Mouse (Mus musculus) neural tube, embryonic 13.5 days (tissue): ENCODE measurements around the gene Cacng7. TPM values are rescaled to one million over a fixed set of nuclear protein-coding genes. Genes with fewer than 3 reads are reported as not detected.
"Not testable (repeated sequence)": the region's sequence is repeated elsewhere in the genome, so short reads cannot be mapped to it uniquely, and the experiment has no call there.

Source experiments
- ATAC-seq: fragments of 200-750 bp; cut with Nextera tagmentation; 2 replicates; pipeline ENCODE4 v1.8.0; 2017; ENCODE audit warnings: low read depth, mild to moderate bottlenecking, moderate TSS enrichment, moderate library complexity
- H3K27ac ChIP-seq: fragments of 300-500 bp; sonication (generic); replicated peaks from 2 replicates; pipeline ENCODE4 v1.5.1; 2015; ENCODE audit warnings: moderate library complexity, mild to moderate bottlenecking, inconsistent platforms
- H3K27me3 ChIP-seq: fragments of 300-500 bp; sonication (generic); 2 replicates; pipeline ENCODE4 v1.6.1; 2015; ENCODE audit warnings: mild to moderate bottlenecking, inconsistent platforms
- H3K36me3 ChIP-seq: fragments of 300-500 bp; sonication (generic); 2 replicates; pipeline ENCODE4 v1.6.1; 2015; ENCODE audit warnings: mild to moderate bottlenecking, inconsistent platforms
- H3K4me1 ChIP-seq: fragments of 300-500 bp; sonication (generic); replicated peaks from 2 replicates; pipeline ENCODE4 v1.6.1; 2015; ENCODE audit warnings: inconsistent platforms
- H3K4me2 ChIP-seq: fragments of 300-500 bp; sonication (generic); 2 replicates; pipeline ENCODE4 v1.6.1; 2015; ENCODE audit warnings: inconsistent platforms, mild to moderate bottlenecking, moderate library complexity
- H3K4me3 ChIP-seq: fragments of 300-500 bp; sonication (generic); 2 replicates; pipeline ENCODE4 v1.5.1; 2015; ENCODE audit warnings: mild to moderate bottlenecking, inconsistent platforms
- H3K9ac ChIP-seq: fragments of 300-500 bp; sonication (generic); 2 replicates; pipeline ENCODE4 v1.6.1; 2015; ENCODE audit warnings: moderate library complexity, mild to moderate bottlenecking, inconsistent platforms
- H3K9me3 ChIP-seq: fragments of 300-500 bp; sonication (generic); 2 replicates; pipeline ENCODE4 v1.6.1; 2016; ENCODE audit warnings: inconsistent platforms
- WGBS: fragments of 180-500 bp; shearing (Covaris S2); methylation state at CpG from one replicate; pipeline ENCODE4 v1.1.7; 2015; 5-methylcytosine and 5-hydroxymethylcytosine counted together
- polyA plus RNA-seq: library from polyadenylated mRNA; unstranded; fragments of >200 nt; fragmentation: Nextera tagmentation; extraction: Ambion mirVana; gene quantifications from 2 replicates; pipeline ENCODE4 v1.2.1, GENCODE M21; 2015

Gene Cacng7
- polyA plus RNA-seq, result 4.2 and 4.5 TPM in 2 replicates

DNA sequence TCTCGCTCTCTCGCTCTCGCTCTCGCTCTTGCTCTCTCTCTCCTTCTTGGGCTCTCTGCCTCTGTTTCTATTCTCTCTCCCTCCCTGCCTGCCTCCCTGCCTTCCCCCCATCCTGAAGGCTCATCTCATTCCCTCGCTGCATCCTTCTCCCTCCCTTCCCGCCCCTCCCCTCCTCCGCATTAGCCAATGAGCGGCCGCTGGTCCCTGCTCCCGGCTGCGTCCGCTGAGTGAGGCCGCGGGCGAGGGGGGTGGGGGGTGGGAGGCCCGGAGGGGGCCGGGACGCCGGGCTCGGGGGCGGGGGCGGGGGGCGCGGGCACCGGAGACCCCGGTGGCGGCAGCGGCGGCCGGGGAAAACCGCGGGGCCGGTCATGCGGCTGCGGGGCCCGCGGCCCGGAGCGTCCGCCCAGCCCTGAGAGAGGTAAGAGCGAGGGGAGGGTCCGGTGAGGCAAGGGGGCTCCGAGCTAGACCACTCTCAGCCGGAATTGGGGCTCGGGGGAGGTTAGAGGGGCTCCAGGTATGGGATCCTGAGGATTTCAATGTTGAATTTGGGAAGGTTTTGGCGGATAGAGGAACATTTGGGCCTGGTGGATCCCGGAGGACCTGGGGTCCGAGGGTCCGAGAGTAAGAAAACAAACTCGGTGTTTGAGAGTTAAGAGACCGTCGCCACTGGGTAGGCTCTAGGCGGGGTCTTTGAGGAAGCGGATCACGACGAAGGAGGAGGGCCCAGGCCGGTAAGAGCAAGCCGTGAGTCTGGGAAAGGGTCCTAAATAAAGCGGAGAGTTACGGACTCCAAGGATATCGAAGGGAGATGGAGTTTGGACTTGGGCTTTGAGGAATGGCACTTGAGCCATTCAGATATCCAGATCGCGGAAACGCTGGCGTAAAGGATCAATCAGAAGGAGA, at the start of gene Cacng7:
Gene Cacng7 (plus strand): TSS at position 337 of the 903 bp plus-strand sequence.
- H3K9me3 ChIP-seq, result no peaks in the 10 kb centered on the region
- peaks cover 20% of the 10 kb centered on the region for H3K4me1 ChIP-seq
- peak within 1 kb of the TSS; percentile 79 for H3K4me3 ChIP-seq
- under 1% methylated on average over 62 of the region's 65 CpGs for WGBS
- peak within 1 kb of the TSS; percentile 89 for H3K9ac ChIP-seq
- peak within 1 kb of the TSS; percentile 85 for H3K27ac ChIP-seq
- peaks cover 13% of the 10 kb centered on the region for H3K27me3 ChIP-seq
- H3K4me2 ChIP-seq, result peak within 1 kb of the TSS; percentile 84
- H3K36me3 ChIP-seq, result no peaks in the 10 kb centered on the region
- ATAC-seq, result peak; percentile 84

DNA sequence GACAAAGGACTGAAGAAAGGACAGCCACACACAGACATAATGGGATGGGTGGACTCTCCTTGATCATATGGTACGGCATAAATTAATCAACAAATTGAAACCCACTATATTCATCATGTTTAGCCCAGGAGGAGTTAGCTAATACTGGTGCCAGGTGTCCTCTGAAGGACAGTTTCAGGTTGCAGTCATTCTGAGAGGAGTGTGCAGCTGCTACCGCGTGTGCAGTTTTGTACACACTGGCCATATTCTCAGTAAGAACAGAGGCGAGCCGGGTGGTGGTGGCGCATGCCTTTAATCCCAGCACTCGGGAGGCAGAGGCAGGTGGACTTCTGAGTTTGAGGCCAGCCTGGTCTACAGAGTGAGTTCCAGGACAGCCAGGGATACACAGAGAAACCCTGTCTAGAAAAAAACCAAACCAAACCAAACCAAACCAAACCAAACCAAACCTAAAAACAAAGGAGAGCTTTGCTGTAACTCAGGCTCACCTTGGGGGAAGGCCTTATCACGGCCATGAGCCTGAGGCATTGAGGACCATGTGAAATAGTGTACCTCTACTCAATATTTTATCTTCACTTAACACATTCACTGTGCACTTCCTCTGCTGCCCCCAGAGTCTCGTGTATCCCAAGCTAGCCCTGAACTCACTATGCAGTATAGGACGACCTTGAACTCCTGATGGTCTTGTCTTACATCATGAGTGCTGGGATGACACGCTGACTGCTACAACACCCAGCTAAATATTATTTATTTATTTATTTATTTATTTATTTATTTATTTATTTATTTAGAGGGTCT, 49.5 kb upstream of the Cacng7 start:
- Histone ChIP-seq H3K27ac (no peak overlapping the region), H3K9me3 (no peaks in the 10 kb centered on the region), H3K36me3 (no peaks in the 10 kb centered on the region), H3K4me2 (no peak overlapping the region), H3K4me3 (no peak overlapping the region), H3K9ac (no peak overlapping the region), H3K27me3 (no peaks in the 10 kb centered on the region), H3K4me1 (no peaks in the 10 kb centered on the region)
- 87% methylated on average over 11 of the region's 11 CpGs for WGBS
- ATAC-seq, result no peak

DNA sequence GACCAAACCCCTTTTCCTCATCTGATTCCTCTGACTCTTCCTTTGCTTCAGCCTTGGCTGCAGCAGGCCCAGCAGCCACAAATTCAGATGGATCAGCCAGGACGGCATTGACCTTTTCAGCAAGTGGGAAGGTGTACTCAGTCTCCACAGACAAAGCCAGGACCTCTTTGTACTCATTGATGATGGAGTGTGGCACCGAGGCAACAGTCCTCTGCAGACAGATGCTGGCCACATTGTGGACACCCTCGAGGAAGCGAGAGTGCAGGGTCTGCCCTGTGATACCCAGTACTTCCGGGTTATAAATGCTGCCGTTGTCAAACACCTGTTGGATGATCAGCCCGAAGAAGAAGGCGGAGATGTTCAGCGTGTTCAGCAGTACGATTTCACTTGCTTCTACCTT, 48.2 kb upstream of the Cacng7 start:
- H3K36me3 ChIP-seq, result no peaks in the 10 kb centered on the region
- ATAC-seq, result no peak
- H3K4me3 ChIP-seq, result no peak overlapping the region
- H3K27me3 ChIP-seq, result no peaks in the 10 kb centered on the region
- no peak overlapping the region for H3K27ac ChIP-seq
- no peak overlapping the region for H3K9ac ChIP-seq
- no peaks in the 10 kb centered on the region for H3K9me3 ChIP-seq
- H3K4me2 ChIP-seq, result no peak overlapping the region
- H3K4me1 ChIP-seq, result peaks cover 3% of the 10 kb centered on the region; the same call in 1 of the 2 replicates
- WGBS, result 82% methylated on average over 10 of the region's 10 CpGs

DNA sequence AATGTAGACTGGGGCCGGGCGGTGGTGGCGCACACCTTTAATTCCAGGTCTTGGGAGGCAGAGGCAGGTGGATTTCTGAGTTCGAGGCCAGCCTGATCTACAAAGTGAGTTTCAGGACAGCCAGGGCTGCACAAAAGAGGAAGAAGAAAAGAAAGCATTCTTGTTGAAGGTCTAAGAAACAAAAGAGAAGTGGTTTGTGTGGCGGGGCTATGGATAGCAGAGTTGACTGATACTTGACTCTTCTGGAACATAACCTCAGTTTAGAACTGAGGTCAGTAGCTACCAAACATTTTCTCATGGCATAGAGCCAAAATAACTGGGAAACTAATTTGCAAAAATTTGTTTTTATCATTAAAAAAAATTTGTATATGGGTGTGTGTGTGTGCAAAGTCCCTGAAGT, 46.7 kb upstream of the Cacng7 start:
- Histone ChIP-seq H3K9ac (no peak overlapping the region), H3K4me1 (peaks cover 17% of the 10 kb centered on the region), H3K27me3 (no peaks in the 10 kb centered on the region), H3K27ac (no peak overlapping the region), H3K4me3 (no peak overlapping the region), H3K9me3 (no peaks in the 10 kb centered on the region), H3K36me3 (no peaks in the 10 kb centered on the region), H3K4me2 (no peak overlapping the region)
- 91% methylated on average over 5 of the region's 5 CpGs for WGBS
- no peak for ATAC-seq

DNA sequence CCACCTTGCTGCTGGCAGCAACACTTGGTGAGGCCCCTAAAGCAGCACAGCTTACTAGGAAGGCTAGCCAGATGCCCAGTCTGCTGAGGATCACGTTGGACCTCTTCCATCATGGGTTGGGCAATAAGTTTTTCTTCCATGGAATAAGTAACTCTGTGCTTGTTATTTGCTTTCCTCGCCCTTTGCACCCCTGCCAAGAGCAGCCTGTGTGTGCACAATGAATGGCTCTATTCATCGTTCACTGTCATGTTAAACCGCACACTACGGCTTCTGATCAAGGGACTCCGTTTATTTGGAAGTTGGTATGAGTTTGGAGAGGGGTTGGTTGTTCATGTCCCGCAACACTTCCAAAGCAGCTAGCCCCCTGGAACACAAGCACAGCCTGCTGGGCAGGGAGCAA, 45.6 kb upstream of the Cacng7 start:
- Histone ChIP-seq H3K4me2 (no peak overlapping the region), H3K27ac (no peak overlapping the region), H3K4me1 (peaks cover 28% of the 10 kb centered on the region), H3K9ac (no peak overlapping the region), H3K4me3 (no peak overlapping the region), H3K9me3 (no peaks in the 10 kb centered on the region), H3K27me3 (no peaks in the 10 kb centered on the region), H3K36me3 (no peaks in the 10 kb centered on the region)
- WGBS, result 65% methylated on average over 7 of the region's 7 CpGs
- ATAC-seq, result no peak

DNA sequence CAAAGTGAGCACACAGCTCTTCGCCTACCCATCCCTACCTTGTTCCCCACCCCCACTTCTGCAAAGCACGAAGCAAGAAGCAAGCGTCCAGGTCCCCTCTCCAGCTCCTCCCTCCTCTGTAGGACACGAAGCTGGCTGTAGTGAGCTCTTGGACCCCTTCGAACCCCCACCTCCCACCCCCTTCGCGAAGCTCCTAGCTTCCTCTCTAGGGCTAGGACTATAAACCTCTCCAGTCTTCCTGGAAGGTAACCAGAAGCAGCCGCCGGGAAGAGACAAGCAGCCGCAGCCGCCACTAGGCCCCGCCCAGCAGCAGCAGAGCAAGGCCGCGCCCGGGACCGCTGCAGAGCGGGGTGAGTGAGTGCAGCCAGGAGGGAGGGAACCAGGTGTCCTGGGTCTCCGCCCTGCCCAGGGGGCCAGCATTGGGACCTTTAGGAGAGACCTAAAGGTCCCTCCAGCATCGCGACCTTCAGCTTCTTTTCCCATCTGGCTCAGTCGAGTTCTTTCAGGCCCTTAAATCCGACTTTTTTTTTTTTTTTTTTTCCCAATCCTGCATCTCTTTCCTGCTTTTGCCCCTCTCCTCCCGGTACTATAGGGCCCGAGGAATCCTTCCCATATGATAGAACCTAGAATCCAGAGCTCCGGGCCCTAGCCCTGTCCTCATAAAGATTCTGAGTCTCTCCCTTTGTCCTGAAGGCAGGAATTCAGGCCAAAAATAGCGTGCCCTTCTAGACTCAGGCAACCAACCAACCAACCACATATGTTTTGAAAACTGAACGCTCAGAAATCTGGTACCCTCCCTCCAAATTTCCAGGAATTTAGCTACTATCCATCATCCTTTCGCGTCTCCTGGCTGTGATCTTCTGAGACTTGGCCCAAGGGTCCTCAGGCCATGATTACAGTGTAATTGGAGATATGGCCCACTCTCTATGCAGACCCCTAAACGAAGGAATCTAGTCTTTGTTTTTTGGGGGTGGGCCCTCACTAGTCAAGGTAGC, 43.5 kb upstream of the Cacng7 start, which contains the start of the genes Myadm and Prkcg:
Gene Myadm (plus strand): TSS at position 105 of the 995 bp plus-strand sequence.
Gene Prkcg (plus strand): TSS at position 204 of the 995 bp plus-strand sequence.
- Histone ChIP-seq H3K4me2 (peak within 1 kb of the TSS; percentile 72), H3K27me3 (no peaks in the 10 kb centered on the region), H3K9me3 (no peaks in the 10 kb centered on the region), H3K9ac (peak within 1 kb of the TSS; percentile 92), H3K36me3 (peaks cover 9% of the 10 kb centered on the region; the same call in 1 of the 2 replicates), H3K4me1 (peaks cover 40% of the 10 kb centered on the region), H3K27ac (peak within 1 kb of the TSS; percentile 83), H3K4me3 (peak within 1 kb of the TSS; percentile 57)
- ATAC-seq, result peak; percentile 48
- 1% methylated on average over 29 of the region's 30 CpGs for WGBS

DNA sequence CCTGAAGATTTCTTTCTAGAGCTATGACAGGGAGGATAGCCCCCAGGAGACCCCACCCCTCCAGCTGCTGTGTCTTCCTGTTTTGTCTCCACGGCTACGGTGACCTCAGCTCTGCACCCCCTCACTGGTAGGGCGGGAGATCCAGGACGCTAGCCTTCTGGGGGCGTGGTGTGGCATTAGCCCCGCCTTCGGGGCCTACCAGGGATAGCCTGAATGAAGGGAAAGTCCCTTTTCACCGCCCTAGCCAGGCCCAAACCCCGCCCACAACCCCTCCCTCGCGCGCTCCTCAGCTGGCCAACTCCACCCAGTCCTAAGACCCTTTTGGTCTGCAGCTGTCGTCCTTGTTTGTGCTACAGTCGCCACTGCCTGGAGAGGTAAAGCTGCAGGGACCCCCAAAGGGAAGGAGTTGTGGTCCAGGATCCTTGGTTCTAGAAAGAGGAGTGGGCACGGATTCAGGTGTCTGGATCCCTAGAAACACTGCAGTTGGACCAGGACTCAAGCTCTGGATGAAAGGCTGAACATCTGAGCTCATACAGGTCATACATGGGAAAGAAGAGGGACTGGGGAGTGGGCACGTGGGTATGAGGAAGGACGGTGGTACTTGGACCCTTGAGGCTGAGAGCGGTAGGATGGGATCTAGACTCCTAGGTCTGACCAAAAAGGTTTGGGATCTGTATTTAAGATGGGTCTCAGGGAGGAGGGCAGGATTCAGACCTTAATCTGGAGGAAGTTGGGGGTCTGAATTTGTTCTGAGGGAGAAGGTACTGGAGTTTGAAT, 42.3 kb upstream of the Cacng7 start:
- peaks cover 40% of the 10 kb centered on the region for H3K4me1 ChIP-seq
- no peaks in the 10 kb centered on the region for H3K9me3 ChIP-seq
- WGBS, result under 1% methylated on average over 18 of the region's 18 CpGs
- H3K4me2 ChIP-seq, result peak overlapping the region; percentile 72
- H3K36me3 ChIP-seq, result peaks cover 19% of the 10 kb centered on the region
- peak overlapping the region; percentile 92 for H3K9ac ChIP-seq
- H3K27me3 ChIP-seq, result no peaks in the 10 kb centered on the region
- peak overlapping the region; percentile 57 for H3K4me3 ChIP-seq
- peak; percentile 92 for ATAC-seq
- H3K27ac ChIP-seq, result peak overlapping the region; percentile 83

DNA sequence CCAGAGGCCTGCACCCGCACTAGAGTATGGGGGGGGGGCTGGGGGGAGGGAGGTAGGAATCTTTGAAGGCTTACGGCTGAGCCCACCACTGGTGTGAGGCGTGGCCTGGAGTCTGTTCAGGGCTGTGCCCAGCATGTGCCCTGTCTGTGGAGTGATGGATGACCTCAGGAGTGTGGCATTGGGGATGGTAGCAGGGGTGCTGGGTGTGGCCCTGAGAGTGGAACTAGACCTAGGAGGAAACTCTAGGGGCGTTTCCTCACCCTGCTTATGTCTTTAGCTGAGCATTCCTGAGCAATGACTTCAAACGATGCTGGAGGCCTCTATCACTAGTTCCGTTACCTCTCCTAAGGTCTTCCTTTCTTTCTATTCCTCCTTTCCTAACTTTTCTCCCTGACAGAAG, 41.6 kb upstream of the Cacng7 start:
- peaks cover 26% of the 10 kb centered on the region for H3K36me3 ChIP-seq
- peak overlapping the region; percentile 57 for H3K4me3 ChIP-seq
- H3K4me2 ChIP-seq, result peak overlapping the region; percentile 72
- no peaks in the 10 kb centered on the region for H3K9me3 ChIP-seq
- peak overlapping the region; percentile 92 for H3K9ac ChIP-seq
- no peaks in the 10 kb centered on the region for H3K27me3 ChIP-seq
- peak; percentile 9 for ATAC-seq
- 19% methylated on average over 6 of the region's 6 CpGs for WGBS
- peaks cover 40% of the 10 kb centered on the region for H3K4me1 ChIP-seq
- H3K27ac ChIP-seq, result no peak overlapping the region; the same call in 1 of the 2 replicates

DNA sequence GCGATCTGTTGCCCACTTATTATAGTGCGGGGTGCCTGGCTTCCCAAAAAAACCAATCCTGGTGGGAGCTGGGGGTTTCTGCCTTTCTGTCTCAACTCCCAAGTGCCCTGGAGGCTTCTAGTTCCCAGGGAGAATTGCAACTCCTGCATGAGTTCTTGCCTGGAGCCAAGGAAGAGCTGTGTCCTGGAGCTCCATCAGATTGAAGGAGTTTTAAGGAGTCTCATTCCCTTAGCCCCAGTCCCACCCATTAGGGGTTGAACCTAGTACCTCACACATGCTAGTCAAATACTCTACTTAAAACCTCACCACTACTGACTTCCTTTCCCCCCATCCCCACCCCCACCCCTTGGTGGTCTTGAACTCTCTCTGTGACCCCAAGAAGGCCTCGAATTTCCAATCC, 41.0 kb upstream of the Cacng7 start:
- Histone ChIP-seq H3K4me3 (peak overlapping the region; percentile 57), H3K27ac (0 out of 2 replicates have a peak overlapping the region, but pooled peaks have one; percentile 24), H3K36me3 (peaks cover 32% of the 10 kb centered on the region), H3K9ac (no peak overlapping the region), H3K4me2 (peak overlapping the region; percentile 72), H3K27me3 (no peaks in the 10 kb centered on the region), H3K9me3 (no peaks in the 10 kb centered on the region), H3K4me1 (peaks cover 40% of the 10 kb centered on the region)
- WGBS, result 70% methylated on average over 3 of the region's 3 CpGs
- no peak for ATAC-seq

DNA sequence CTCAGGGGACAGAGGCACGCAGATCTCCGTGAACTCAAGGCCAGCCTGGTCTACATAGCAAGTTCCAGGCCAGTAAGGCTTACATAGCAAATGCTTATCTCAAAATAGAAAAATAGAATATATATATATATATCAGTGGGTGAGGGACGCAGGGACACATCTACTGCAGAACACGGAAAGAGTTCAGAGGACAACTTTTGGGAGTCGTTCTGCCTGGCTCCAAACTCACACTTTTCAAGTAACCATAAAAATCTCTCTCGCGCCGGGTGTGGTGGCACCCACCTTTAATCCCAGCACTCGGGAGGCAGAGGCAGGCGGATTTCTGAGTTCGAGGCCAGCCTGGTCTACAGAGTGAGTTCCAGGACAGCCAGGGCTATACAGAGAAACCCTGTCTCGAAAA, 40.5 kb upstream of the Cacng7 start:
- Histone ChIP-seq H3K36me3 (peaks cover 37% of the 10 kb centered on the region), H3K4me1 (peaks cover 41% of the 10 kb centered on the region), H3K4me2 (peak overlapping the region; percentile 72), H3K4me3 (peak overlapping the region; percentile 57)
- H3K27ac ChIP-seq, H3K9me3 ChIP-seq, H3K9ac ChIP-seq, H3K27me3 ChIP-seq, ATAC-seq: not testable (repeated sequence)
- 75% methylated on average over 12 of the region's 12 CpGs for WGBS
